Mouse (Mus musculus) limb, embryonic 12.5 days (tissue): ENCODE measurements around the gene Gm7271. TPM values are rescaled to one million over a fixed set of nuclear protein-coding genes. Genes with fewer than 3 reads are reported as not detected.

Experiments used
- polyA plus RNA-seq: library from polyadenylated mRNA; unstranded; fragments of >200 nt; fragmentation: Nextera tagmentation; extraction: Ambion mirVana; gene quantifications from 2 replicates; pipeline ENCODE4 v1.2.1, GENCODE M21; 2016

The Gm7271 gene
- polyA plus RNA-seq, 1 experiment from 2014 or later = not detected

Other genes starting within 250 kb of the Gm7271 start
- 14.7 and 15.9 TPM in 2 replicates for gene Clock, start 179.2 kb upstream of the Gm7271 start, polyA plus RNA-seq
- not detected in 2 replicates for gene Pdcl2, start 152.9 kb upstream of the Gm7271 start, polyA plus RNA-seq
- gene Nmu, start 120.3 kb upstream of the Gm7271 start, polyA plus RNA-seq = 0.43 and 0.81 TPM in 2 replicates
- 43.7 and 44.5 TPM in 2 replicates for gene Exoc1, start 45.3 kb downstream of the Gm7271 start, polyA plus RNA-seq
- gene Cep135, start 104.7 kb downstream of the Gm7271 start, polyA plus RNA-seq = 11.0 and 11.4 TPM in 2 replicates
- 22.0 and 31.9 TPM in 2 replicates for gene C530008M17Rik, start 172.5 kb downstream of the Gm7271 start, polyA plus RNA-seq